Mouse (Mus musculus): ENCODE measurements at regions not wholly inside any gene's neighbourhood (a gene's known extent, or its start where the extent isn't known, plus 50 kb on each side); places are given as distances from the start of the nearest gene placed in this dataset.
A peak's percentile ranks its signal among the peaks of the same experiment; 100 is the strongest.

GRCm38 (mm10) chr11:20917483-20917882 lies 86.6 kb upstream of the Lgalsl start:
- no peak for DNase-seq (ENCODE audit: extremely low spot score in 1 of 2, low spot score in 1 of 2)

GRCm38 (mm10) chr11:20923115-20923514 lies 92.3 kb upstream of the Lgalsl start:
- DNase-seq (ENCODE audit: extremely low spot score in 1 of 2, low spot score in 1 of 2): no peak

- DNase-seq (ENCODE audit: extremely low spot score in 1 of 2, low spot score in 1 of 2): no peak
These were observed 98.6 kb upstream of the Lgalsl start for GRCm38 (mm10) chr11:20929426-20929825.

DNA sequence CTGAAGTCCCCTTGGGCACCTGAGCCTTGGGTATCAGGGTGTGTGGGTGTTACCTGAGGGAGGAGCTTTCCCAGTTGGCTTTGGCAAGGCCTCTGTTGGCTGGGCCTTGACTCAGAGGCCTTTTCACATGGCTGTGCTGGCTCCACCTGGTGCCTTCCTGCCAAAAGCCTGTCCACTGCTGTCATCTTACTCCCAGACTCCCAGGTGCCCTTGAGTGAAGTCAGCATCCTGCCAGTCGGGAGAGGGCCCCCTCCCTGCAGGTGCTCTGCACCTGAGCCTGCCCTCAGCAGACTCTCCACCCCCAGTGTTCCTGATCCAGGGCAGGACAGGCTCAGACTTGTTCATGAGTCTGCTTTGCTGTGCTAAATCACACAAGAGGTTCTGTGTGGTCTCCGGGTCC lies 99.2 kb upstream of the Lgalsl start:
- DNase-seq (ENCODE audit: extremely low spot score in 1 of 2, low spot score in 1 of 2): no peak

GRCm38 (mm10) chr11:20930573-20930972 lies 99.7 kb upstream of the Lgalsl start:
- DNase-seq (ENCODE audit: extremely low spot score in 1 of 2, low spot score in 1 of 2): no peak

- no peak for DNase-seq (ENCODE audit: extremely low spot score in 1 of 2, low spot score in 1 of 2)
These were observed 103.6 kb upstream of the Lgalsl start for GRCm38 (mm10) chr11:20934191-20935062.

- no peak for DNase-seq (ENCODE audit: extremely low spot score in 1 of 2, low spot score in 1 of 2)
These were observed 104.2 kb upstream of the Lgalsl start for GRCm38 (mm10) chr11:20935063-20935370.

GRCm38 (mm10) chr11:20935910-20936309 lies 105.1 kb upstream of the Lgalsl start:
- DNase-seq (ENCODE audit: extremely low spot score in 1 of 2, low spot score in 1 of 2): no peak

DNA sequence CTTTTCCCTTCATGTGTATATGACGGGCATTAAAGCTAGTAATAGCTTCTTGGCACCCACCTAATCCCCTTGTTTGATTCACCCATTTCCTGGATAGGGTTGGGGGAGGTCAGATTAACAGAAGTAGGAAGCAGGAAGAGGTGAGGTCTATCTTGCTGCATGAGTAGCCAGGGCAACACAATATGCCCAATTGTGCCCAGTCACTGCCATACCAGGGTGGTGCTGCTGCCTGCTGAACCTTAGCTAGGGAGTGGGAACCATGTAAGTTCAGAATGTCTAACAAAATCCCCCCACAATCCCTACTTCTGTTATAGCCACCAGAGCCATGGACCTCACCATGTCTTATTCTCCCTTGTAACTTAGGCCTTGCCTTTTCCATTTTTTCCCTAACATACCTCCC lies 106.1 kb upstream of the Lgalsl start:
- no peak for DNase-seq (ENCODE audit: extremely low spot score in 1 of 2, low spot score in 1 of 2)

DNA sequence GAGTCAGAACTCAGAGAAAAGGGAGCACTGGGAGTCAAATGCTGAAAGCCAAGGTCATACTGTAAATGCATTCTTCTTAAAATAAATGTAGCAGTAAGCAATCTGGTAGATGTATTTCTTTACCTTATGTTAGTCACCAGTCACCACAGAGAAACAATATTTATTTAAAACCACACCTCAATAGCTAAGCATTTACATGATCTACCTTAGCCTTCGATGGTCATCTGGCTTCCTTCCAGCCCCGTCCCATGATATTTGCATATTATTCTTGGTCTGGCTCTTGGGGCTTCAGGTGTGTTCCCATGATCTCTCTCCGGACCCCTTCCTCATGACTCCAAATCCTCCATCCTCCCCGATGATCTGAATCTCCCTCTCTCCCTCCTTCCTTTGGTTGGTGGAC lies 107.1 kb upstream of the Lgalsl start:
- no peak for DNase-seq (ENCODE audit: extremely low spot score in 1 of 2, low spot score in 1 of 2)

DNA sequence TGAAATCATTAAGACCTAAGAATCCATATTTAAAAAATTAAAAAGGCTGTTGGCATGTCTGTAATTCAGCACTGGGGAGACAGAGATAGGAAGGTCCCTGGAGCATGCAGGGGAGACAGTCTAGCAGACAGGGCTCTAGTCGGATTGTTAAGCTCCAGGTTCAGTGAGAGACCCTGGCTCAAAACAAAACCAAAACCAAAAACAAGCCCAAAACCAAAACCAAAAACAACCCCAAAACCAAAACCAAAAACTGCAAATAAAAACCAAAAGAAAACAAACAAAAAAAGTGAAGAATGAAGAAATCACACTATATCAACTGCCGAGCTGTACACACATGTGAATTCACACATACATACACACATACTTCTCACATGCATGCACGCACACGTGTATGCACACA lies 108.8 kb upstream of the Lgalsl start:
- DNase-seq (ENCODE audit: extremely low spot score in 1 of 2, low spot score in 1 of 2): no peak

DNA sequence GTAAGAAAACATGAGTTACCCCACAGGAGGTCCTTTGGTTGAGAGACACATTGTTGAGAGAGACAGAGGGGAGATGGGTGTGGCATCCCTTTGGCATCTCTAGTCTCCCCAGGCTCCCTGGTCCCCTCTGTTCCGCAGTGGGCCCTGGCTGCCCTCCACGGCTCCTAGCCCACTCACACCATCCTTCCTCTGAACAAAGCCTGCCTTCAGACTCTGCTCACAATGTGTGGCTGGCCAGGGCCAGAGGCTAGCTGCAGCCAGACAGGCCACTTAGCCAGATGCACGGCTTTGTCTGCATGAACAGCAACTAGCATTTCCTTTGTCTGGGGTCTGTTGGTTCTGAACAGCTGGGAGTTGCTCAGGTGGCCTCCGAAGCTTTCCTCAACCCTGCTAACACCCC lies 110.7 kb upstream of the Lgalsl start:
- peak in 1 of 2 experiments; percentile 40 for DNase-seq (ENCODE audit: extremely low spot score in 1 of 2, low spot score in 1 of 2)

DNA sequence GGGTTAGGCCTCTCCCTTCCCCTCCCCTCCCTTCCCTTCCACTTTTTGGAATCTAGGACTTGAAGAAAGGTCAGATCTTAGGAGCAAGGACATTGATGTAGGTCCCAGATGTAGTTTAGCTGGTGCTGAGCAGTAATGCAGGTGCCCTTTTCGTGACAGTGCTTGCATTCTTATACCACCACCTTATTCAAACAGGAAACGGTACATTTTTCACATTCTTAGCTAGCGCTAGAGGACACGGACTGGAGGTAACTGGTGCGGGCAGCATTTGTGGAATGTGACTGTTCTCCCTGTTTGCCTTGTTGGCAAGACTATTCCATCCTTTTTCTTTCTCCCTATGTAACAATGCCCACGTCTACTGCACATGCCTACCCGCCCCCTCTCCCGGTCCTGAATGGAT lies 124.7 kb upstream of the Lgalsl start:
- no peak for DNase-seq (ENCODE audit: extremely low spot score in 1 of 2, low spot score in 1 of 2)

DNA sequence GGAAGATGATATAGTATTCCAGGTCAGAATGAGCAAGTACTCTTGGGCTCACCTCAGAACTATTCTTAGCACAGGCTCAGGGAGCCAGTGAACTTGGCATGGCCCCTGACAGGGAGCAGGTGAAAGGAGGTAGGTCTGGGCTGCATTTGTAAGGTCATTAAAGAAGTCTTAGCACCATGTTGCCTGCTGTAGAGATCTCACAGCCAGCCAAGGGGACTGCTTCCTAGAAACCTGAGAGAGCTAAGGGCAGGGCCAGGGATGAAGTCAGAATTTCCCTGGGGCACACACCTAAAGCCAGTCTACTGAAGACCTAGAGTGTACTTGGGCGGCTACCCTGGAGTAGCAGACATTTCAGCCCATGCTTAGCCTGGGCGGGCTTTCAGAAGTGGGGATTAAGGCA lies 126.9 kb upstream of the Lgalsl start:
- no peak for DNase-seq (ENCODE audit: extremely low spot score in 1 of 2, low spot score in 1 of 2)

DNA sequence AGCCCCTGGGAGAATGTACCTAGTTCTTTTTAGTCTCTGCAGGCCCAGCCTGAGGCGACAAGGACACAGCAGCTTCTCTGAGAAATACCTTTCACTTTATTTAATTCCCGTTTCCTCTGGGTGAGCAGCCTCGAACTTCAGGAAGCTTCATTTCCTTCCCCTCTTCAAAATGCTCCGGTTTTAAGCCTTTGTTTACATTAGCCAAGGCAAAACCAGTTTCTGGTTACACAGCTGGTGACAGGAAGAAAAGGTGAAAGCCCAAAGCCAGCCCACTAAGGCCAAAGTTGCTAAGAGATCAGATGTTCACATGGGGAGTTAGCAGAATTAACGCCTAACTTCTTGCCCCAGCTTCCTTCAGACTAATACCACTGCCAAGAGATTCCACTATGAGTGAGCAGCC lies 127.4 kb upstream of the Lgalsl start:
- no peak for DNase-seq (ENCODE audit: extremely low spot score in 1 of 2, low spot score in 1 of 2)

DNA sequence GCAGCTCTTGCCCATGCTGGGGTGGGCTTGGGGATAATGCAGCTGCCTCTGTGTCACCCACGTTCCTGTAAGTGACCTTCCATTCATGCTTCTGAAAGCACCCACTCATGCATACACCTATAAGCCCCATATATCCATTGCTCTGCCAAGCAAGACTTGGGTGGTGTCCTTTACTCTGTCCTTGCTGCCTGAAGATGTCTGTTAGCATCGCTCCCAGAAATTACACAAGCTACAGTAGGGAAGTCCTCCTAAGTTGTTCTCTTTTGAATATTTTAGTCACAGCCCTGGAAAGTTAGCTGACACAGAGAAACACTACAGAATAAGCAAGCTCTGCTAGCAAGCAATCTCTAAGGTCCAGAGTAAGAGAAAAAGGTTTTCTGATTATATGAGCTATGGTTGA lies 129.2 kb upstream of the Lgalsl start:
- no peak for DNase-seq (ENCODE audit: extremely low spot score in 1 of 2, low spot score in 1 of 2)

- no peak for DNase-seq (ENCODE audit: extremely low spot score in 1 of 2, low spot score in 1 of 2)
These were observed 129.9 kb upstream of the Lgalsl start for GRCm38 (mm10) chr11:20960750-20961149.

DNA sequence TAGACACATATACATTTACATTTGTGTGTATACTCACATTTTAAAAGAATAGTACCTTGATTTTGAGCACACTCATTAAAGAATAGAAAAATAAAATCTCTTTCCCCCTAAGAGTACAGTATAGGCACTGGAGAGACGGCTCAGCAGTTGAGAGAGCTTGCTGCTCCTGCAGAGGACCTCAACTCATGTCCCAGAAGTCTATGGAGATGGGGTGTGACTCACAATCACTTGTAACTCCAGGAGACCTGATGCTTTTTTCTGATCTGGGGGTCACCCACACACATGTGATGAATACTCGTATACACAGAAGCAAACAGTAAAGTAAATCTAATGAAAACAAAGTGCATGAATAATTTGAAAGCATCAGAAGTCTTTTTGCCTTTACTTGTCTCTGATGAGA lies 129.5 kb upstream of the Peli1 start:
- no peak for DNase-seq (ENCODE audit: extremely low spot score in 1 of 2, low spot score in 1 of 2)

- no peak for DNase-seq (ENCODE audit: extremely low spot score in 1 of 2, low spot score in 1 of 2)
These were observed 125.4 kb upstream of the Peli1 start for GRCm38 (mm10) chr11:20965575-20966239.

DNA sequence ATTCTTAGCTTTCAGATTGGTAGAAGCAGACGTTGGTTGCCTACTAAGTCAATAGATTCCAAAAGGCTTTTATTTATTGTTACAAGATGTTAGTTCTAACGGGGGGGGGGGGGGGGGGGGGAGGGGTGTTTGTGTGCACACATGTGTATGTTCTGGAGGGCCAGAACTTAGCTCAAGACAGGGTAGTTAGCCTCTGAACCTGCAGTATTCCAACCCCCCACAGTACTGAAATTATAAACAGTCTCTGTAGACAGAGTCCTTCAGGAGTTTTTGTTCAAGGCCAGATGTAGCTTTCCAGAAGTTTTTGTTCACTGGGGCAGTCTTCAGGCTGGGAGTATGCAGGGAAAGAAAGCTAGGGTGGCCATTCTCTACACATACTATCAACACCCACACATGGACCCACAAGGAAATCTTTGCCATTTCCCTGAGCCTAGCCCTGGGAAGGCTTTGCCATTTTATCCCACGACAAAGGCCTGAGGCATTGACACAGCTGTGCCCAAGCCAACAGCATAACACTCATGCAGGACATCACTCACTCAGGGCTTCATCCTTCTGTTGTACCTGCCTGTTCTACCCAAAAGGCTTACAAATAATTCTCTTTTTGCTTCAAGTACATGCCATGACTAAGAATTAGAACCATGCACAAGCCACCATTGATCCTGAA lies 123.6 kb upstream of the Peli1 start:
- no peak for DNase-seq (ENCODE audit: extremely low spot score in 1 of 2, low spot score in 1 of 2)

DNA sequence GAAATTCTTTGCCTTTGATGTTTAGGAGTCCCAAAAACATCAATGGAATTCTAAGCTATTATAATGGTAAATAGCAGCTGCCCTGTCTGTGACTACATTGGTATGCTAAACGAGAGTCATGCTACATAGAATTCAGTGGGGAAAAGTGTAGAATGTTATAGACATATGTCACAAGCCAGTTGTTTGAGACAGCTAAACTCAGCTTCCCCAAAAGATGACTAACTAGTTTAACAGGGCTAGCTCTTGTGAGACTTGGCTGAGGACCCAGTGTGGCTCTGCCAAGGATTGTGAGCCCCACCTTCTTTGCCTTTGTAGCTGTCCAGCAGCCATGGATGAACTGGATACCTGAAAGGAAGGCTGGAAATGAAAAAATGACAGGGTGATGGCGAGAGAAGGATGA lies 122.8 kb upstream of the Peli1 start:
- DNase-seq (ENCODE audit: extremely low spot score in 1 of 2, low spot score in 1 of 2): no peak

GRCm38 (mm10) chr11:20973141-20973540 lies 118.0 kb upstream of the Peli1 start:
- DNase-seq (ENCODE audit: extremely low spot score in 1 of 2, low spot score in 1 of 2): no peak
